Mouse (Mus musculus): ENCODE measurements around the gene Cd22.
A peak's percentile ranks its signal among the peaks of the same experiment; 100 is the strongest.
"Not testable (repeated sequence)": the region's sequence is repeated elsewhere in the genome, so short reads cannot be mapped to it uniquely, and the experiment has no call there.

Gene Cd22

GRCm38 (mm10) chr7:30863386-30863785 is 16.8 kb downstream of the Cd22 start:
- DNase-seq (ENCODE audit: low spot score in 2 of 2) = no peak

DNA sequence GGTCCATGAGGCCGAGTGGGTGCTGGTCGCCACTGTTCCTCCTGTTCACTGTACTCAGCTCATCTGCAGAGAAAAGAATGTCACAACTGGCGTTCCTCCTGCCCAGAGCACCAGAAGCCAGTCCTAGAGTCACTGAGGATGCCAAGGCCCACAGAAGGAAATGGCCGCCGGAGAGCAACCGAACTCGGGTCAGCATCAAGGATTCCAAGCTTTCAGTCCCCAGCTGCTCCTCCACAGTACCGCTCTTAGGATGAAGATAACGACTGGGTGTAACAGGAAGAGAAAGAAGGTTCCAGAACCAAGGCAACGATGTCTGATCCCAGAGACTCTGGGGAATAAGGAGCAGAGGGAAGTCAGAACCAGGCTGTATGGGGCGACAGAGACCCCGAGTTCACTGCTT is 18.7 kb downstream of the Cd22 start, which contains the start of gene Ffar1:
Gene Ffar1, minus strand, starts transcription at position 101 of the 400 bp plus-strand sequence.
- no peak for DNase-seq (ENCODE audit: low spot score in 2 of 2)

DNA sequence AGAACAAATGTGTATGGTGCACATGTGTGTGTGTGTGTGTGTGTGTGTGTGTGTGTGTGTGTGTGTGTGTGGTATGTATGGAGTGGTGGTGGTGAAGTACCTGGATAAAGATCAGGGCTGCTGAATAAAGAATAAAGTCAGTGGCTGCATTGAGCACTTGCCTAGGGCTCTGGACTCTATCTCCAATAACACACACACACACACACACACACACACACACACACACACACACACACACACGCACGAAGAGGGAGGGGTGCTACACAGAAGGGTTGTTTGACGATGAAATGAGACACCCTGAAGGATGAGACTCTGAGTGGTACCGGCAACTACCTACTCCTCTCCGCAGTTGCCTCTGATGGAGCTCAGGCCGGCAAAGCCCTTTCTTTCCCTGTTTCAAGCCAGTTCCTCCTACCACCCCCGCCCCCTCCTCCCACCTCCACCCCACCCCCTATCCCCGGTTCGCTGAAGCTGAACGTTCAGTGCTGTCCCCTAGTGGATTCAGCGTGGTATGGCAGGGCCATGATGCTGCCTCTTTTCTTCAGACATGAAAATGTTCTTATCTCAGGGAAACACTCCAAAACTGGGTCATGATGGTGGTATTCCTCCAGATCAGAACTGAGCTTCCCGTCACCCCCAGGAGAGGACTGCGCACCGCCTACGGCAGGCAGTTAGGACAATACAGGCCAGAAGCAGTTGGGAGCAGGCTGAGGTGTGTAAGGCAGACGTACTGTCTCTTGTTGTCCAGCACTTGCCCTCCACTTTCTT is 20.3 kb downstream of the Cd22 start:
- peak in 1 of 2 experiments; percentile 59 for DNase-seq (ENCODE audit: low spot score in 2 of 2)

DNA sequence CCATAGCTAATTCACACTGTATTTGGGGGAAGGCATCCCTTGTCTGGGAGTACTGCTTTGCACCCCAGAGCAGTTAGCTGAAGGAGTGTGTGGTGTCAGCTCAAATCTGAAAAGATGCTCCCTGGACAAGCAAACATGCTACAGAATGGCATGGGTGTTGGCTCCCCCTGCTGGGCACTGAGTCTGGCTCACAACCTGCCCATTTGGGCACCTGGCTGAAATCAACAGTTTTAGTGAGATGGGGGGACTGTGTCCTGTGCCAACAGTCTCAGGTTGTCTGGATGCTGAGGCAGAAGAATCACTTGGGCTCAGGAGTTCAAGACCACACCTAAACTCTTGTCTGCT is 20.9 kb downstream of the Cd22 start:
- peak in 1 of 2 experiments; percentile 78 for DNase-seq (ENCODE audit: low spot score in 2 of 2)

DNA sequence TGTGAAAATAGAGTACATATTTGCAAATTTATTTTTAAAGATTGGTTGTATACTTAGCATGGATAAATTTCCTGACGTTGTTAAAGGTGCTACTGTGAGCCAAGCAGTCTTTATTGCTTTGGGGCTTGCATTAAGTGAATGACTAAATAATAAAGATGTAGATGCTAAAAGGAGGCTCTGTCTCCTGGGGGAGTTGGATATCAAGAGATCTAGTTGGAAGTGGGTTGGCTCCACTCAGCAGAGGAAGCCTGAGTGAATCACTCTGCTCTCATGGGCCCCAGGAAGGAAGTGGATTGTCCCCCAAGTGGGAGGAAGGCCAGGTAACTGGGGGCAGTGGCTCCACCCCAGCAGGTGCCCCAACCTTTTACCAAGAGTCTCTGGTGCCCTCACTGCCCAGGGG is 22.4 kb downstream of the Cd22 start:
- no peak for DNase-seq (ENCODE audit: low spot score in 2 of 2)

DNA sequence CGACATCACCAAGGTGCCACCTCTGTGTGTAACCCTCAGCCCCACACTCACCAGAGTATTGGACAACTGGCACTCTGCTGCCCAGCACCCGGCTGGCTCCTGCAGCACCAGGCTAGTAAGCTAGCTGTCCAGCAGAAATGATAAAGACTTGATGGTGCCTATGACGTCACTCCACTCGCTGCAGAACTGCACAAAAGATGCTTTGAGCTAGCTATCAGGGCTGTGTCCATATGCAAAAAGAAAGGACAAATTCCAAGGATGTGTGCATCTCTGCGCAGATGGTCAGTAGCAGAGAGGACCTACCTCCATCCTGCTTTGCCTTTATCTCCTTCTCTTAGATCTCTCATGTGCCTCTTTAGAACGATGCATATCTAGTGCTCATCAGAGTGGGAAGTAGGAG is 24.1 kb downstream of the Cd22 start, which contains the start of gene Ffar3:
Gene Ffar3, minus strand, starts transcription at position 101 of the 400 bp plus-strand sequence.
- no peak for DNase-seq (ENCODE audit: low spot score in 2 of 2)

DNA sequence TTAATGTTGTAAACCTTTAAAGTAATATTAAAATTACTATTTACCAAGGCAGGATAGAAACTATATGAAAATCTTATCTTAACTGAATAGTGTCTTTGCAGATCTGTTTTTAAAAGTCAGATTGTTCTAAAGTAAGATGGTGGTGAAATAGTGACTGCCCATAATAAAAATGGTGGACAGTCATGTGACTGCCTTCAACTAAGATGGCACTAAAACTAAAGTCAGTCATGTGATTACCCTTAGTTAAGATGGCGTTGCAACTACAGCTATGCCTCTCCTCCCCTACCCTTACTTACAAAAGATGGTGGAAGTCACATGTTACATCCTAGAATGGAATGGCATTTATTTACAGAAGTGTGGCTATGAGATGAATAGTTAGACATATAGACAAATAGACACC is 28.7 kb downstream of the Cd22 start:
- no peak for DNase-seq (ENCODE audit: low spot score in 2 of 2)

DNA sequence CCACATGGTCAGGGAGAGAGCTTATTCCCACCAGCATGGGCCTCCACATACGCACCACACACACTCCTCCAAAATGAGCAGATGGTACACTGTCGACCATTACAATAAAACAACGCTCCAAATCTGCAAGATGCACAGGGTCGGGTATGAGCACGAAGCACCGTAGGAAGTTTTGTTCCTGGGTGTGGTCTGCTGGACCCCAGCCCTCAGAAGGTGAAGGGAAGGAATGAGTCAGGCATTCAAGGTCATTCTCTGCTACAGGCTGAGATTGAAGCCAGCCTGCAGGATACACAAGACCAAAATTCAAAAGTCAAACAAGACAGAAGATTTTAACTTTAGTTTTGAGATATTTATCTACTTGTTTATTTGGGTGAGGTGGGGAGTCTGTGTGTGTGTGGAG is 32.2 kb downstream of the Cd22 start:
- DNase-seq (ENCODE audit: low spot score in 2 of 2) = no peak

GRCm38 (mm10) chr7:30847386-30847785 is 32.8 kb downstream of the Cd22 start:
- no peak for DNase-seq (ENCODE audit: low spot score in 2 of 2)

GRCm38 (mm10) chr7:30846505-30847053 is 33.6 kb downstream of the Cd22 start:
- DNase-seq (ENCODE audit: low spot score in 2 of 2) = no peak

DNA sequence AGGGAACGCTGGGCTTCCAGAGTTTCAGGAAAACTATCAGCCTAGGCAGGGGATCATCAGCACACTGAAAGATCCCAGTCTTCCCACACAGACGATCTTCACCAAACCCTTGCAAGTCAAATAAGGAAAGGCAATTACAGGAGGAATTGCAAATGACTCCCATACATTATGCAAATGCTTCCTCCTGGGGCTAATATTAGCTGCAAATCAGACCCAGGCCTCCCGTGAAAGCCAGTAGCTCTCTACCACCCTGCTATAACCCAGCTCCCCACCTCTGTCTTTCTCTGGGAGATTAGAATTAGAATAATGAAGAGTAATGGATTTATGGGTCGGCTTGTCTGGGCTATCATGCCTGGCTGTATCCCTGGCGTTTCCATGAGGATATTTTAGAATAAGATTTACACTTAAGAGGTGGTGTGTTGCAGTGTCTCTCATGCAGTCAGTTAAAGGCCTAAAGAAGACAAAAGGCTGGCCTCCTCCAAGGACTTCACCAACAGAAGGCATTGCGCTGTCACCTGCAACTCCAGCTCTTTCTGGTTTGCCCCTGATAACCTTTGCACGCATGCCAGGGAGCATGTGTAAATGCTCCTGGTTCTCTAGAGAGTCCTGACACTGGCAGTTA is 35.4 kb downstream of the Cd22 start:
- peak in 1 of 2 experiments; percentile 5 for DNase-seq (ENCODE audit: low spot score in 2 of 2)

DNA sequence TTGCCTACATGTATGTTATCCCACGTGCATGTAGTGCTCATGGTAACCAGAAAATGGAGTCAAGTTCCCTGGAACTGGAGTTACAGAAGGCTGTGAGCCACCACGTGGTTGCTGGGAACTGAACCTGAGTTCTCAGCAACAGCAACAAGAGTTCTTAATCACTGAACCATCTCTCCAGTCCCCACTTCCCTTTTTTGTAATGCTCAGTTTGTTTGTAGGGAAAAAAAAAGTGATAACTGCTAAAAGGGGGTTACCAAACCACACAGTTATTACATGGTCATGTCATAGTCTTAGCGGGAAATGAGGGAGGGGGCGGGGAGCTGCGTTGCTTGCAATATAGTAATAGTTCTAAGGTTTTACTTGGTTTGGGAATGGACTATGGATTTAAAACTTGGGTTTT is 38.0 kb downstream of the Cd22 start:
- no peak for DNase-seq (ENCODE audit: low spot score in 2 of 2)

DNA sequence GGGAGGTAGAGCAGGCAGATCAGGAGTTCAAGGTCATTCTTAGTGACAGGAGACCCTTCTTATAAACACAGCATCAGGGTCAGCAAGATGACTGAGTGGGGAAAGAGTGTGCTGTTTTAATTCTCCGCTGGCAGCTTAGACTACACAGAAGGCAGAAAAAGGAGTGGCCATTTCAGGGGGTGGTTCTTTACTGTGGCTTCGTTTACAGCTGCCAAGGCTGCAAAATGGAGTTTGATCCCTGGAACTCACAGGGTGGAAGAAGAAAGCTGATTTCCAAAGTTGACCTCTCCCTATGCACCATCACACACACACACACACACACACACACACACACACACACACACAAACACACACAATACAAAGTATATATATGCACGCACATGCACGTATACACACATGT is 38.8 kb downstream of the Cd22 start:
- DNase-seq (ENCODE audit: low spot score in 2 of 2) = no peak

GRCm38 (mm10) chr7:30840306-30840705 is 39.8 kb downstream of the Cd22 start:
- DNase-seq (ENCODE audit: low spot score in 2 of 2) = no peak

DNA sequence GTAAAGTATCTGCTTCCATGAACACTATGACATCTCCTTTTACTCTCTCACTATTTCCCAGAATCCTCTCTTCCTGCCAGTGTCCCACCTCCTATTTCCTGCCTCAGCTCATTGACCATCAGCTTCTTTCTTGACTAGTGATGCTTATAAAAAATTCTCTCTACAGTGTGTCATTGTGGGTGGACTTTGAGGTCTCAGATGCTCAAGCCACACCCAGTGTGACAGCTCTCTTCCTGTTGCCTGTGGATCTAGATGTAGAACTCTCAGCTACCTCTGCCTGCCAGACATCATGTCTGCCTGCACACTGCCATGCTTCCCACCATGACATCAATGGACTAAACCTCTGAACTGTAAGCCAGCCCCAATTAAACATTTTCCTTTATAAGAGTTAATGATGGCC is 42.9 kb downstream of the Cd22 start:
- no peak for DNase-seq (ENCODE audit: low spot score in 2 of 2)

DNA sequence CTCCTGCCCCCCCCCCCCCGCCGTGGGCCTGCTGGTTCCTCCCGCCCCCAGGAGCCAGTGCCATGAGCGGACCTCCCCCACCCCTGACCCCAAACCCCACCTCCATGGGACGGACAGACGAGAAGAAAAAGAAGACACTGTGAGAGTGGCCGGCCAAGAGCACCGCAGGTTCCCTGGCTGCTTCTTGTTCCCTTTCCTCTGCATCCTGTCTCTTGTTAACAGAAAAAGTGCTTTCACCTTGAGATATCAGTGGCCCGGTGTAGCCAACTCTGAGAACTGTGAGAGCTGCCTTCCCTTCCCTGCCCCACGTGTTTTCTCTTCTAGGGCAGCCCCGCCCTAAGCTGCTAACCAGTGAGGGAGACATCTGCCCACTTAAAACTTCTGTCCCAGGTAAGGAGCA is 47.5 kb downstream of the Cd22 start:
- DNase-seq (ENCODE audit: low spot score in 2 of 2) = not testable (repeated sequence)

GRCm38 (mm10) chr7:30832261-30832660 is 47.9 kb downstream of the Cd22 start:
- DNase-seq (ENCODE audit: low spot score in 2 of 2) = no peak

- no peak for DNase-seq (ENCODE audit: low spot score in 2 of 2)
Measured at GRCm38 (mm10) chr7:30829428-30829827, 50.7 kb downstream of the Cd22 start.

- DNase-seq (ENCODE audit: low spot score in 2 of 2) = not testable (repeated sequence)
Measured at GRCm38 (mm10) chr7:30828871-30829270, 51.3 kb downstream of the Cd22 start.

GRCm38 (mm10) chr7:30826660-30827059 is 53.5 kb downstream of the Cd22 start:
- DNase-seq (ENCODE audit: low spot score in 2 of 2) = no peak

DNA sequence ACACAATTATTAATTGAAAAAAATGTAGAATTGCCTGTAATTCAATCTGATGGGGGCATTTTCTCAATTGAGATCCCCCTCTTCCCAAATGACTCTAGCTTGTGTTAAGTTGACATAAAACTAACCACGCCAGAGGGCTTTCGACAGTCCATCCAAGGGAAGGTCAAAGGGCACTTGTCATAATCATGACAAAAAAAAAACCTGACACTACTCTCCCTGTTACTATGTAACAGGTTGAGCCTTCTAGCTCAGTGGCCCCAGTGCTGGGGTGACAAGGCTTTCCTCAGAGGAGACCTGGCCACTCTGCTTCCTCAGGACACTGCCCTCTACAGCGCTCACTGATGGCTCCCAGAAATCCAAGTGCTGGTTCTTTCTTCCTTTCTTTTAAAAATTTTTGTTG is 55.8 kb downstream of the Cd22 start:
- no peak for DNase-seq (ENCODE audit: low spot score in 2 of 2)

DNA sequence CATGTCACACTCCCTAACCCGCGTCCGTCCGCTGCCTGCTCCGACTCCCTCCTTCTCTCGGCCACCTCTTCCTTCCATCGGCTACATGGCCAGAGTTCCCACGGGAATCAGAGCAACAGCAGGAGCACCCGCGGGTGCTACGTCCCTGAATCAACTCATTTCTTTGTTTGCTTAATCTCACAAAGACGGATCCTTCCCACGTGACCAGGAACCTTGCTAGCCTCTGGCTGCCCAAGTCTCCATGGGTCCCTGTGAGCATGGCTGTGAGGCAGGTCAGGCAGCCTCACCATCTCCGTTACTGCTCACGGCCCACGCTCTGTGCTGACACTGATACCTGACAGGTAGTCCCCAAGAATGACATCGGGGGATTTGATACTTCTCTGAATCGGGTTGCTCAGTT is 56.5 kb downstream of the Cd22 start, which contains the start of gene Ffar2:
Gene Ffar2, minus strand, starts transcription at position 101 of the 400 bp plus-strand sequence.
- no peak for DNase-seq (ENCODE audit: low spot score in 2 of 2)

DNA sequence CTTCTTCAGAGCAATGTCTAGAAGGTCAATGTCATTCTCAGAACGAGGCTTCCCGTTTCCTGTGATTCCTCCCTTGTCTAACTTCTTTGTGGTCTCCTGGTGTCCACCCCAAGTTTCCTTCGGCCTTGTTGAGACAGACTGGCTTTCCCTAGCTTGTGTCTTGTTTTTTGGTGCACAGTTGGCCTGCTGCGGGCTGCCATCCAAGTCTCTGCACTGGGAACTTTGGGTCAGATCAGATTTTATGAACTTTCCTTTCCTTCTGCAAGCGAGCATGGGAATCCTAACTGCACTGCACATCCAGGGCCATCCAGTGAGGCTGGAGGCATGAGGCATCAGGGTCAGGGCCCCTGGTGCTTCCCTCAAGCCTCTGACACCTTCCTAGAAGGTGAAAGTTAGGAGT is 58.6 kb downstream of the Cd22 start:
- no peak for DNase-seq (ENCODE audit: low spot score in 2 of 2)
